Mouse (Mus musculus) megakaryocyte, embryonic 14.5 days (primary cell): Measurements from ENCODE around the gene Mrps34.
A peak's percentile ranks its signal among the peaks of the same experiment; 100 is the strongest.

Experiments used
- FLI1 ChIP-seq: IDR thresholded peaks from 2 replicates; pipeline ENCODE4 v1.6.1; 2012; ENCODE audit warnings: low read length, inconsistent platforms, mixed read lengths
- GATA1 ChIP-seq: IDR thresholded peaks from 3 replicates; pipeline ENCODE4 v1.6.1; 2012; ENCODE audit warnings: mixed read lengths, low read length, inconsistent platforms, borderline replicate concordance

DNA sequence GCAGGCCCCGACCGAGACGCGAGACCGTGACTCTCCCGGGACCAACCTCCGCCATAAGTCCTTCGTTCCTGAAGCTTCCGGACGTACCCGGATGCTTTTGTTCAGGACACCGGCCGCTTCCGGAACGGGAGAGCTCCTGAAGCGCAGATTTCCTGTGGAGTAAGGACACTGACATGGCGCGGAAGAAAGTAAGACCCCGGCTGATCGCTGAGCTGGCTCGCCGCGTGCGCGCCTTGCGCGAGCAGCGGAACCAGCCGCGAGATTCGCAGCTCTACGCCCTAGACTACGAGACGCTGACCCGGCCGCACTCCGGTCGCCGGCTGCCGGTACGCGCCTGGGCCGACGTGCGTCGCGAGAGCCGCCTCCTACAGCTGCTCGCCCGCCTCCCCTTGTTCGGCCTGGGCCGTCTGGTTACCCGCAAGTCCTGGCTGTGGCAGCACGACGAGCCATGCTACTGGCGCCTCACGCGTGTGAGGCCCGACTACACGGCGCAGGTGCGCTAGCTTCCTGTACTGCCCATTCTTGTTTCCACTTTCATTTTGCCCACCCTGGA lies at the start of gene Mrps34, which contains the start of gene Eme2:
- no peak for TF ChIP-seq GATA1
- peak; percentile 77; the same call in 1 of the 2 replicates for TF ChIP-seq FLI1
